Mouse (Mus musculus) CD4-positive naive resting alpha-beta T cell, adult 76 days (primary cell): ENCODE measurements around the gene Smok3b. TPM values are rescaled to one million over a fixed set of nuclear protein-coding genes. Genes with fewer than 3 reads are reported as not detected.

Experiments used
- total RNA-seq: library from RNA; stranded (reverse); gene quantifications from one replicate; pipeline ENCODE4 v1.2.4, GENCODE M21; 2023

The Smok3b gene
- not detected for total RNA-seq

GRCm38 (mm10) chr5:138020961-138021479 lies at the start of gene Smok3b, which contains the start of gene Smok3a:
Smok3b (plus strand) TSS chr5:138021429.
Smok3a (plus strand) TSS chr5:138021261.

GRCm38 (mm10) chr5:137981300-137981699 lies 39.9 kb upstream of the Smok3b start, which contains the start of gene Azgp1:
Azgp1 (plus strand) TSS chr5:137981520.

GRCm38 (mm10) chr5:138052894-138053293 lies 31.7 kb downstream of the Smok3b start, which contains the start of gene Smok3c:
Smok3c (plus strand) TSS chr5:138053194.

GRCm38 (mm10) chr5:138084996-138085395 lies 63.8 kb downstream of the Smok3b start, which contains the start of gene Zkscan1:
Zkscan1 (plus strand) TSS chr5:138085084.

Other genes starting within 250 kb of the Smok3b start
- 18.2 TPM for gene Ppp1r35, start 242.6 kb upstream of the Smok3b start, total RNA-seq
- gene Mepce, start 233.8 kb upstream of the Smok3b start, total RNA-seq, result 212 TPM
- 14.8 TPM for gene Zcwpw1, start 233.6 kb upstream of the Smok3b start, total RNA-seq
- gene Pilra, start 185.1 kb upstream of the Smok3b start, total RNA-seq, result 6.1 TPM
- 4.0 TPM for gene Pilrb1, start 163.3 kb upstream of the Smok3b start, total RNA-seq
- gene Pilrb2, start 149.6 kb upstream of the Smok3b start, total RNA-seq, result 3.1 TPM
- not detected for gene Cyp3a13, start 99.8 kb upstream of the Smok3b start, total RNA-seq
- not detected for gene Gjc3, start 58.3 kb upstream of the Smok3b start, total RNA-seq
- gene Azgp1, start 39.9 kb upstream of the Smok3b start, total RNA-seq, result not detected
- not detected for gene Smok3a, start 168 bp upstream of the Smok3b start, total RNA-seq
- not detected for gene Smok3c, start 31.8 kb downstream of the Smok3b start, total RNA-seq
- 29.9 TPM for gene Zkscan1, start 63.7 kb downstream of the Smok3b start, total RNA-seq
- gene Zscan21, start 95.5 kb downstream of the Smok3b start, total RNA-seq, result 14.7 TPM
- gene Zfp113, start 134.3 kb downstream of the Smok3b start, total RNA-seq, result 8.2 TPM
- 54.9 TPM for gene Cops6, start 139.6 kb downstream of the Smok3b start, total RNA-seq
- gene Ap4m1, start 150.6 kb downstream of the Smok3b start, total RNA-seq, result 23.3 TPM
- 83.6 TPM for gene Mcm7, start 151.0 kb downstream of the Smok3b start, total RNA-seq
- gene Taf6, start 166.0 kb downstream of the Smok3b start, total RNA-seq, result 21.1 TPM
- 17.2 TPM for gene Cnpy4, start 166.1 kb downstream of the Smok3b start, total RNA-seq
- 1.0 TPM for gene Mblac1, start 172.9 kb downstream of the Smok3b start, total RNA-seq
- gene Nxpe5, start 204.5 kb downstream of the Smok3b start, total RNA-seq, result 0.38 TPM
- 20.9 TPM for gene Lamtor4, start 234.1 kb downstream of the Smok3b start, total RNA-seq
- gene BC037034, start 242.6 kb downstream of the Smok3b start, total RNA-seq, result 38.4 TPM